Mouse (Mus musculus) gastrocnemius, adult 2 months (tissue): Measurements from ENCODE around the gene Eif4g1. TPM values are rescaled to one million over a fixed set of nuclear protein-coding genes. Genes with fewer than 3 reads are reported as not detected.

ENCODE experiments used
- DNase-seq: peaks from one replicate; pipeline ENCODE4 v3.0.0; 2022
- H3K27ac ChIP-seq: fragments of 200-600 bp; 2 replicates; pipeline ENCODE4 v1.8.1; 2022; ENCODE audit warnings: mild to moderate bottlenecking
- H3K4me3 ChIP-seq: fragments of 200-600 bp; 2 replicates; pipeline ENCODE4 v1.8.1; 2022; ENCODE audit warnings: mild to moderate bottlenecking, moderate library complexity
- CTCF ChIP-seq: fragments of 200-600 bp; IDR thresholded peaks from 2 replicates; pipeline ENCODE4 v1.8.1; 2022; ENCODE audit warnings: antibody characterized with exemption, mild to moderate bottlenecking, moderate library complexity
- intact Hi-C: fragments of 180-260 bp; cut with DNase I; formaldehyde crosslinking; loops from one replicate; pipeline ENCODE4 v1.15.1; 2025
- total RNA-seq, 2 experiments: library from RNA; stranded (reverse); gene quantifications; 2 replicates each; pipeline ENCODE4 v1.2.3; 2021

The Eif4g1 gene
- total RNA-seq, 2 experiments from 2014 or later = 428 to 462 TPM

GRCm38 (mm10) chr16:20676702-20677101, 8.6 kb downstream of the Eif4g1 start:
- Histone ChIP-seq H3K27ac (peak overlapping the region; percentile 88), H3K4me3 (no peak overlapping the region)
- DNase-seq = no peak
- no peak for TF ChIP-seq CTCF
- intact Hi-C loops = no loop called here

- no peak for DNase-seq
- peak overlapping the region; percentile 72 for H3K4me3 ChIP-seq
- TF ChIP-seq CTCF = no peak
- intact Hi-C loops = no loop called here
- peak overlapping the region; percentile 88 for H3K27ac ChIP-seq
These were observed 9.3 kb downstream of the Eif4g1 start for GRCm38 (mm10) chr16:20677380-20677779.

GRCm38 (mm10) chr16:20677974-20678675, 10.0 kb downstream of the Eif4g1 start:
- intact Hi-C loops = loop anchor here (2.0 kb wide), 1 partner anchor 15 kb away; the partner anchor contains the start of gene Fam131a
- Histone ChIP-seq H3K27ac (peak overlapping the region; percentile 88), H3K4me3 (peak overlapping the region; percentile 72)

GRCm38 (mm10) chr16:20690774-20691173, 22.7 kb downstream of the Eif4g1 start:
- no peak overlapping the region for H3K4me3 ChIP-seq
- no peak for TF ChIP-seq CTCF
- intact Hi-C loops = no loop called here

More at GRCm38 (mm10) chr16:20677974-20678675, 10.0 kb downstream of the Eif4g1 start:
- no peak for TF ChIP-seq CTCF
- DNase-seq = peak; percentile 95

GRCm38 (mm10) chr16:20691617-20692016, 23.5 kb downstream of the Eif4g1 start:
- no peak for TF ChIP-seq CTCF
- Histone ChIP-seq H3K4me3 (no peak overlapping the region), H3K27ac (no peak overlapping the region)
- intact Hi-C loops = loop anchor here (2.0 kb wide), 1 partner anchor 13 kb away; no protein-coding TSS in a partner anchor
- DNase-seq = no peak

More at GRCm38 (mm10) chr16:20690774-20691173, 22.7 kb downstream of the Eif4g1 start:
- no peak overlapping the region for H3K27ac ChIP-seq
- no peak for DNase-seq

GRCm38 (mm10) chr16:20692241-20692965, 24.3 kb downstream of the Eif4g1 start:
- no peak for DNase-seq
- no peak for TF ChIP-seq CTCF
- intact Hi-C loops = loop anchor here (2.0 kb wide), 1 partner anchor 14 kb away; no protein-coding TSS in a partner anchor
- H3K4me3 ChIP-seq = peak overlapping the region; percentile 75
- peak overlapping the region; percentile 95 for H3K27ac ChIP-seq

- peak; percentile 94 for DNase-seq
- no peak for TF ChIP-seq CTCF
- intact Hi-C loops = loop anchor here (2.0 kb wide), 1 partner anchor 14 kb away; no protein-coding TSS in a partner anchor
- Histone ChIP-seq H3K4me3 (peak within 1 kb of the TSS; percentile 75), H3K27ac (peak within 1 kb of the TSS; percentile 95)
These were observed 25.1 kb downstream of the Eif4g1 start, which contains the start of gene Fam131a for GRCm38 (mm10) chr16:20693111-20693701. TSS of gene Fam131a (plus strand) at chr16:20693241.

- DNase-seq = peak; percentile 88
- TF ChIP-seq CTCF = no peak
- intact Hi-C loops = no loop called here
- Histone ChIP-seq H3K27ac (peak overlapping the region; percentile 95), H3K4me3 (peak overlapping the region; percentile 75)
These were observed 26.7 kb downstream of the Eif4g1 start for GRCm38 (mm10) chr16:20694781-20695180.

- H3K27ac ChIP-seq = peak overlapping the region; percentile 95
- H3K4me3 ChIP-seq = peak overlapping the region; percentile 75
- intact Hi-C loops = no loop called here
- peak; percentile 90 for DNase-seq
- TF ChIP-seq CTCF = no peak
These were observed 27.7 kb downstream of the Eif4g1 start for GRCm38 (mm10) chr16:20695622-20696323.

GRCm38 (mm10) chr16:20699266-20699665, 31.2 kb downstream of the Eif4g1 start:
- Histone ChIP-seq H3K27ac (no peak overlapping the region), H3K4me3 (no peak overlapping the region)
- DNase-seq = no peak
- TF ChIP-seq CTCF = no peak
- intact Hi-C loops = no loop called here

- Histone ChIP-seq H3K27ac (no peak overlapping the region), H3K4me3 (no peak overlapping the region)
- DNase-seq = no peak
- no peak for TF ChIP-seq CTCF
- intact Hi-C loops = no loop called here
These were observed 31.9 kb downstream of the Eif4g1 start for GRCm38 (mm10) chr16:20700036-20700435.

GRCm38 (mm10) chr16:20701316-20701715, 33.2 kb downstream of the Eif4g1 start:
- Histone ChIP-seq H3K27ac (no peak overlapping the region), H3K4me3 (no peak overlapping the region)
- TF ChIP-seq CTCF = no peak
- no peak for DNase-seq
- intact Hi-C loops = no loop called here
